Mouse (Mus musculus) CD4-positive, CD25-positive, alpha-beta regulatory T cell, adult 2 months (primary cell): ENCODE data around the gene Tubg1.

ENCODE experiments used
- DNase-seq: peaks from one replicate; pipeline ENCODE4 v3.0.0-alpha.2; 2012; ENCODE audit warnings: low read depth, low spot score

Tubg1 gene

DNA sequence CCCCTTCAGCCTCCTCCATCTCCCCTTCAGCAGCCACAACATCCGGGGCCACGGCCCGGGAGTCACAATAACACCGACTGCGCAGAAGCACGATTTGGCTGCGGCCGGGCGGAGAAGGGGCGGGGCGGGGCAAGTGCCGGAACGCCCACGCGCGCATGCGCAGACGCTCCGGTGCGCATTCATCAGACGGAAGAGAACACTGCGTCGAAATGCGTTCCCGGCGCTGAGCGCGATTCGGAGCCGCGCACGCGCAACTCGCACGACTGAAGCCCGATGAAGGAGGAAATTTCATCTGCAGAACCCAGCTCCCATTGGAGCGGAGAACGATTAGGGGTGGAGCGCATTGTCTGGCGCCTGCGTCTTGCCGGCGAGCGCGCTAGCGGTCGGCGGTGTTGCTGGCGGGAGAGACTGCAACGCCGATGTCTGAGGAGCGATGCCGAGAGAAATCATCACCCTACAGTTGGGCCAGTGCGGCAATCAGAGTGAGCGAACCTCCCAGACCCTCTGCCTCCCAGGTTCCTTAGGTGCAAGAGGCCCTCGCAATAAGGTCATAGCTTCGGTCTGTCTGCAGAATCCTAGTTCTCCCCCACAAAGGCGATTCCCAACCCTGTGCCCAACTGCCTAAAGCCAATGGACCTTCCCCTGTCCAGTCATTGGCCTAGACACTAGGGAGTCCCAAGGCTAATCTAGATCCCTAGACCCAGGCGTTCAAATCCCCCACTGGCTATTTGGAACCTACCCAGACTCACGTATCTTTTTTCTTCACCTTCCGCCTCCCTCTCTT lies at the start of gene Tubg1, which contains the start of gene Retreg3:
Gene Tubg1 (plus strand): TSS at position 178 of the 784 bp plus-strand sequence.
Gene Retreg3 (minus strand): TSS at position 133 of the 784 bp plus-strand sequence.
- DNase-seq = peak; percentile 100

DNA sequence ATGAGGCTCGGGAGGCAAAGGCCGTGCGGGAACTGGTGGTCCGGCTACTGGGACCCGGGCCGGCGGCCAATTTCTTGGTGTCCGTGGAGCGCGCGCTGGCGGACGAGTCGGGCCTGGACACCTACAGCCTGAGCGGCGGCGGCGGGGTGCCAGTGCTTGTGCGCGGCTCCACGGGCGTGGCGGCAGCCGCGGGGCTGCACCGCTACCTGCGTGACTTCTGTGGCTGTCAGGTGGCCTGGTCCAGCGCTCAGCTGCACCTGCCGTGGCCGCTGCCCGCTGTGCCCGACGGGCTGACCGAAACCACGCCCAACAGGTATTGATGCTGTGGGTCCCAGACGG lies 49.6 kb upstream of the Tubg1 start:
- no peak for DNase-seq

DNA sequence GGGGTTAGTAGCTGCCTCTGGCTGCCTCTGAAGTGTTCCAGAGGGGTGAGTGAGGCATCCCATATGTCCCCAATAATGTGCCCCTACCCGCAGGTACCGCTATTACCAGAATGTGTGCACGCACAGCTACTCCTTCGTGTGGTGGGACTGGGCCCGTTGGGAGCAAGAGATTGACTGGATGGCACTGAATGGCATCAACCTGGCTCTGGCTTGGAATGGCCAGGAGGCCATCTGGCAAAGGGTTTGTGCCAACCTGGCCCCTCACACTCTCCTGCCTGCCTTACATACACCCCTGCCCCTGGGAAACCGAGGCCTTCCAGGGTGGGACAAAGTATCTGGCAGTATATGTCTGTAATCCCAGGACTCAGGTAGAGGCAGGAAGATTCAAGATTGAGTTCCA lies 48.8 kb upstream of the Tubg1 start:
- no peak for DNase-seq

GRCm38 (mm10) chr11:101071810-101072428 lies 47.8 kb upstream of the Tubg1 start:
- no peak for DNase-seq

- no peak for DNase-seq
Measured at GRCm38 (mm10) chr11:101078121-101078520, 41.6 kb upstream of the Tubg1 start, which contains the start of gene Hsd17b1. Gene Hsd17b1 (plus strand): TSS chr11:101078411.

- peak; percentile 41 for DNase-seq
Measured at GRCm38 (mm10) chr11:101079746-101080145, 40.0 kb upstream of the Tubg1 start.

GRCm38 (mm10) chr11:101080421-101080820 lies 39.3 kb upstream of the Tubg1 start:
- no peak for DNase-seq

- DNase-seq = no peak
Measured at GRCm38 (mm10) chr11:101081659-101082058, 38.1 kb upstream of the Tubg1 start.

- peak; percentile 91 for DNase-seq
Measured at GRCm38 (mm10) chr11:101082208-101083082, 37.3 kb upstream of the Tubg1 start, which contains the start of gene Coasy. Gene Coasy (plus strand): TSS chr11:101082565.

GRCm38 (mm10) chr11:101083083-101083697 lies 36.5 kb upstream of the Tubg1 start:
- no peak for DNase-seq

DNA sequence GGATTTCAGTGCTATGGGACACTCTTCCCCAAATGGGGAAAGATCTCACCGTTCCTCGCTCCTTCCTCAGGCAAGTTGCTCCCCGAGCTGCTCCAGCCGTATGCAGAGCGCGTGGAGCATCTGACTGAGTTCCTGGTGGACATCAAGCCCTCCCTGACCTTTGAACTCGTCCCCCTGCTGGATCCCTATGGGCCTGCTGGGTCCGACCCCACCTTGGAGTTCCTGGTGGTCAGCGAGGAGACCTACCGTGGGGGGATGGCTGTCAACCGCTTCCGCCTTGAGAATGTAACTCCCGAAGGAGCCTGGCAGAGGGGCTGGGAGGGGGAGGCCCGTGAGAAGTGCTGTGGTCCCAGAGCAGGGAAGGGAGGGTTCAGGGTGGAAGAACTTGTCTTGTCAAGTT lies 35.5 kb upstream of the Tubg1 start:
- no peak for DNase-seq

DNA sequence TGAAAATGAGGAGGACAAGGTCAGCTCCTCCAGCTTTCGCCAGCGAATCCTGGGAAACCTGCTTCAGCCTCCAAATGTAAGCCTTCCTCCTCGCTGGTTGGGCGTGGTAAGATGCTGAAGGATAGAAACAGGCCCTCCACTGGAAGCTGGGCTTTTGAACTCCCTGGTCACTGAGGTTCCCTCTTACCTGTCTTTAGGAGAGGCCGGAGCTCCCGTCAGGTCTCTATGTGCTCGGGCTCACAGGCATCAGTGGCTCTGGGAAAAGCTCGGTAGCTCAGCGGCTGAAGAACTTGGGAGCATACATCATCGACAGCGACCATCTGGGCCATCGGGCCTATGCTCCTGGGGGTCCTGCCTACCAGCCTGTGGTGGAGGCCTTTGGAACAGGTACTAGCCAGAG lies 34.9 kb upstream of the Tubg1 start:
- no peak for DNase-seq

GRCm38 (mm10) chr11:101085617-101086322 lies 34.0 kb upstream of the Tubg1 start:
- DNase-seq = no peak

DNA sequence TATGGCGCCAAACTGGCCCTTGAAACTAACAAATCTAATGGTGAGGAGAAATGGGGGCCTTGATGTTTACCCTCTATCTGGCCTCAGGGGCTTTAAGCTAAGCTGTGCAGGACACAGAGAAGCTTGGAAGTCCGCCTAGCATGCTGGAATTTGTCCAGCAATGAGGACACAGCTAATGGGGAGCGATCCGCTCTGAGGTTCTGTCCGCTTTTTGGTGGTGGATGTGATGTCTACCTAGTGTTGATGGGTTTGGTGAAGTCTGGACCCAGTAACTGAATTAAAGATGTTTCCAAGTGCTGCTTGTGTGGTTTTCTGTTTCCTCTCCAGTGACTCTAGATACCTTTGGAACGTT lies 33.4 kb upstream of the Tubg1 start:
- no peak for DNase-seq

GRCm38 (mm10) chr11:101086756-101087681 lies 32.7 kb upstream of the Tubg1 start, which contains the start of gene Mlx:
Gene Mlx (plus strand): TSS chr11:101087277.
- peak; percentile 94 for DNase-seq

DNA sequence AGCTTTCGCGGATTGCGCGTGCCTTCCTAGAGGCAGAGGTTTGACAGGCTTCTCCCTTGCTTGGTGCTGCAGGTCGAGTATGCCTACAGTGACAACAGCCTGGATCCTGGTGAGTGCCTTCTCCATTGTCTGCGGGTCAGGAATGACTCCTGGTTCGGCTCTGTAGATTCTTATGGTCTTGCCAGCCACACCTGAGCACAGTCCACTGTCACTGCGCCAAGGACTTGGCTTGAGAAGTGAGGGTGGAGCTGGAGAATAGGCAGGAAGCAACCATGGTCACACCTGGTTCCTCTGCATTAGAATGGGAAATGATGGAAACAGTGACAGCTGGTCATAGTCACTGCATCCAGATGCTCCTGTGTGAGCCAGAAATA lies 32.1 kb upstream of the Tubg1 start:
- no peak for DNase-seq

DNA sequence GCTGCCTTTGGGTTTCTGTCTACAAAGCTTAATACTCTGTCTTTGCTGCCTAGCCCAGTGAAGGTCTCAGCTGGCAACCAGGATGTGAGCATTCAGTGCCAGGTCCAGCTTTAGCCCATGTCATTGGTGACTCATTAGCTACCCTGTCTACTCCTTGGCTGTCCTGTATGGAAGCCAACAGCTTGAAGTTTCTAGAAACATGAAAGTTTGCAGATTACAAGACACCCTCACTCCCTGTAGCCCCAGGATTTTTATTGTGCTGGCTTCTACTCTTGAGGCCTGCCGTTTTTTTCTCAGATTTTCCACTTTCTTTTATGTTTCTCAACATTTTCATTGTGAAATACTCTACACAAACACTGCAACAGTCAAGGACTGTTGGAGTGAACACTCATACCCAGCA lies 29.8 kb upstream of the Tubg1 start:
- no peak for DNase-seq

DNA sequence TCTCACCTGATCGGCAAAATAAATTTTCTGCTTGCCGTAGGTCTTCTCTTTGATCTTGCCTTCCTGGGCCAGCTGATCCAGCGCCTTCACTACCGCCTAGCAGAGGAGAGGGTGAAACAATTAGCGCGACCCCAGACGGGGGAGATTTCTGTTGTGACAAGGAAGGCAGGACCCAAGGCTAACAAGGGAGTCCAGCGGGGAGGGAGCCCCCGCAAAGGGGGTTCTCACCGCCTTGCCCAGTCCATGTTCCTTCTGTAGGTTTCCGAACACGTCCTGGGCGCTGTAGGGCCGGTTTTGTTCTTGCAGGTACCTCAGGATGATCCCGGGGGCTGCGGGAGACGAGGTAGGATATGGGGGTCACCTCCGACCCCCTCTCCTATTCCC lies 24.8 kb upstream of the Tubg1 start:
- no peak for DNase-seq

DNA sequence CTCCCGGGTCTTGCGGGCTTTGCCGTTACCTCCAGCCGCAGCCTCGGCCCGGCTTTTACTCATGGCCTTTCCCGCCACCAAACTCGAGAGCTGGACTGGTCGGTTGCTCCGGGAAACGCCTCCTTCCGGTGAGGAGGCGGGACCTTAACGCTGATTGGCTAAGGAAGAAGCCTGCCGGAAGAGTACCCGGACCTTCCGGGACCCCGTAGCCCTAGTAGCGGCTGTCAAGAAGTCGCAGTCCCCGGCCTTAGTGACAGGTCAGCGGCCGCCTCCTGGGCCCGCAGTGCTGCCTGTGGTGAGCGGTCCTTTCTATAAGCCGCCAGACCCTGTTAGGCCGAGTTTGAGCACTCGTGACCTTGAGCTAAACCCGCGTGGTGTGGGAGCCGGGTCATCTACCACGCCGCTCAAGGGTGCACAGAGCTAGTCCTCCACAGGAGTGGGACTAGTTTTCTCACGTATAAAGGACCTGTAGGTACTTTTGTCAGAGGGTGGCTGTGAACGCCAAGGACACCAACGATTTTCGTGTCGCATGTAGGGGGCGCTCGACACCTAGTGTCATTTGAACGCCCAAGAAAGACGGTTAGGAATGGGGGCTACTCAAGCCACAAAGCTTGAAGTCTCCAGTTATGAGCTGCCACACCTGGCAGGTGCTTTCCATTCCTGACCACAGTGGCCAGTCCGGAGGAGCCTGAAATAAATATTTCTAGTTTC lies 24.3 kb upstream of the Tubg1 start, which contains the start of gene Psmc3ip:
Gene Psmc3ip (minus strand): TSS at position 123 of the 711 bp plus-strand sequence.
- peak; percentile 92 for DNase-seq
